Mouse (Mus musculus) bone marrow, adult 2 months (tissue): ENCODE results near the gene Gm266. TPM values are rescaled to one million over a fixed set of nuclear protein-coding genes. Genes with fewer than 3 reads are reported as not detected.

Experiments
- H3K27ac ChIP-seq: fragments of 200-500 bp; 2 replicates; pipeline ENCODE4 v1.5.1; 2012; ENCODE audit warnings: low read depth, mild to moderate bottlenecking, control low read depth, inconsistent platforms, low read length; ENCODE audit not compliant: control insufficient read depth, poor library complexity, insufficient read depth
- H3K4me1 ChIP-seq: fragments of 200-500 bp; 2 replicates; pipeline ENCODE4 v1.6.1; 2011; ENCODE audit warnings: low read length; ENCODE audit not compliant: control insufficient read depth, insufficient read depth
- H3K4me3 ChIP-seq: fragments of 200-500 bp; replicated peaks from 2 replicates; pipeline ENCODE3; 2011; ENCODE audit warnings: mild to moderate bottlenecking, low read depth, low read length, control low read depth; ENCODE audit not compliant: control insufficient read depth
- CTCF ChIP-seq: fragments of 200-500 bp; IDR thresholded peaks from 2 replicates; pipeline ENCODE4 v1.5.1; 2011; ENCODE audit warnings: low read length, control low read depth; ENCODE audit not compliant: control insufficient read depth, insufficient read depth
- POLR2A ChIP-seq: fragments of 200-500 bp; IDR thresholded peaks from 2 replicates; pipeline ENCODE4 v1.6.1; 2011; ENCODE audit warnings: low read depth, mild to moderate bottlenecking, control low read depth, low read length, borderline replicate concordance; ENCODE audit not compliant: control insufficient read depth
- WGBS: fragments of 180-500 bp; shearing (Covaris S2); methylation state at CpG from one replicate; pipeline ENCODE4 v1.1.7; 2018; 5-methylcytosine and 5-hydroxymethylcytosine counted together
- polyA plus RNA-seq: library from polyadenylated mRNA; stranded (reverse); fragments of >200 nt; gene quantifications from 2 replicates; pipeline ENCODE4 v1.2.4, GENCODE M21; 2011; ENCODE audit warnings: low replicate concordance; ENCODE audit not compliant: missing spikeins, insufficient read depth, insufficient read length

Gene Gm266
- polyA plus RNA-seq, 1 experiment, result not detected

GRCm38 (mm10) chr12:111442309-111443010, 43.2 kb downstream of the Gm266 start, which contains the start of gene Tnfaip2:
TSS of gene Tnfaip2 (plus strand) at chr12:111442469.
- peak within 1 kb of the TSS; percentile 94 for H3K27ac ChIP-seq
- WGBS, result under 1% methylated on average over 48 of the region's 48 CpGs
- peaks cover 4% of the 10 kb centered on the region; the same call in 1 of the 2 replicates for H3K4me1 ChIP-seq

DNA sequence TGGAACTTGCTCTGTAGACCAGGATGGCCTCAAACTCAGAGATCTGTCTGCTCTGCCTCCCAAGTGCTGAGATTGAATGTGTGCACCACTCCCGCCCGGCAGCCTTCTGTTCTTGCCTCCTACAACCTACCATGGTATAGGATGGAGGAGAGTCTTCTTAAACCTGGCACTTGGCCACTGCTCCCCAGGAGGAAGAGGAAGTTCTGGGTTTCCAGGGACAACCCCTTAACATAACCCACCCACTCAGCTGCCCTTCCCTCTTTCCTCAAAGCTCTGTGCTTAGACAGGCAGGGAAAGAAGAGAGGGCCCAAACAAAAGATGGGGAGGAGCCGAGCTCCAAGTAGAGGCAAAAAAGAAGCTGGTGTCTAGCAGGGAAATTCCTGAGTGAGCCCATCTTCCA, 44.1 kb downstream of the Gm266 start:
- H3K4me1 ChIP-seq, result peaks cover 7% of the 10 kb centered on the region; the same call in 1 of the 2 replicates
- TF ChIP-seq CTCF (no peak), POLR2A (no peak)
- H3K4me3 ChIP-seq, result no peak overlapping the region
- peak overlapping the region; percentile 94 for H3K27ac ChIP-seq
- 54% methylated on average over 3 of the region's 3 CpGs for WGBS

More at GRCm38 (mm10) chr12:111442309-111443010, 43.2 kb downstream of the Gm266 start, which contains the start of gene Tnfaip2:
- TF ChIP-seq CTCF, result no peak
- peak; percentile 98 for TF ChIP-seq POLR2A
- H3K4me3 ChIP-seq, result peak within 1 kb of the TSS; percentile 88

DNA sequence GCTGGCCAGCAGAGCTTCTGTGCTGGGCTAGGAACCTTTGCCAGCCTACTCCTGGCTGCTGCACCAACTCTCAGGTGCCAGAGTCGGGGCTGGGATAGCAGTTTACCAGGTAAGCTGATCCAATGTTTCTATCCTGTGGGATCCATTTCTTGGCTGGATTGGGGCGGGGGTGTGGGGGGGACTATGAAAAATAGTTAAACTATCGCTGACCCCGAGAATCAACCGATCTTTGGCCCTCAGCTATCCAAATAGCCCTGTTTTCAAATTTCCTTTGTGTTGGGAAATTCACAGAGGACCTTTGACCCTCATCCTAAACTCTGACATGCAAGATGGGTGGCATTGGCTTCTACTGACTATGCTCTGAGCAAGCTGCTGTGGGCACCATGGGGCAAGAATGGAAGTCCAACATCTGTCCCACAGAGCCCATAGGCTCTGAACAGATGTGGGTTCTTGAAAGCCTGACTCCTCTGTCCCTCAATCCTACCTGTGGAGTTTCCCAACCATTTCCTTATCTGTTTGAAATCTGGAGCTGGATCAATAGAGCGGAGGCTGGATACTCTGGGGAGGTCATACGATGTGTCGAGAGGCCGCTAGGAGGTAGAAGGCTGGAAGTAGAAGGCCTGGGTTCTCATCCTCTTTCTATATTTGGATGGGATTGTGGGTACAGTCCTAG, 44.8 kb downstream of the Gm266 start:
- 89% methylated on average over 9 of the region's 9 CpGs for WGBS
- H3K27ac ChIP-seq, result no peak overlapping the region
- TF ChIP-seq CTCF, result no peak
- TF ChIP-seq POLR2A, result no peak
- H3K4me1 ChIP-seq, result peaks cover 8% of the 10 kb centered on the region; the same call in 1 of the 2 replicates
- H3K4me3 ChIP-seq, result no peak overlapping the region

- H3K4me1 ChIP-seq, result peaks cover 15% of the 10 kb centered on the region; the same call in 1 of the 2 replicates
- H3K4me3 ChIP-seq, result no peak overlapping the region
- TF ChIP-seq POLR2A (no peak), CTCF (no peak)
- H3K27ac ChIP-seq, result no peak overlapping the region
- 80% methylated on average over 6 of the region's 6 CpGs for WGBS
Measured at GRCm38 (mm10) chr12:111438850-111439249, 46.8 kb downstream of the Gm266 start.

GRCm38 (mm10) chr12:111437222-111437900, 48.3 kb downstream of the Gm266 start:
- H3K4me3 ChIP-seq, result peak overlapping the region; percentile 42
- no peak for TF ChIP-seq POLR2A
- no peak for TF ChIP-seq CTCF

GRCm38 (mm10) chr12:111436640-111437039, 49.0 kb downstream of the Gm266 start:
- Histone ChIP-seq H3K27ac (peak overlapping the region; percentile 92), H3K4me3 (no peak overlapping the region), H3K4me1 (peaks cover 19% of the 10 kb centered on the region)
- 36% methylated on average over 8 of the region's 8 CpGs for WGBS
- no peak for TF ChIP-seq CTCF
- TF ChIP-seq POLR2A, result 0 out of 2 replicates have a peak, but pooled peaks have one; percentile 18

More at GRCm38 (mm10) chr12:111437222-111437900, 48.3 kb downstream of the Gm266 start:
- H3K27ac ChIP-seq, result peak overlapping the region; percentile 92
- H3K4me1 ChIP-seq, result peaks cover 19% of the 10 kb centered on the region; the same call in 1 of the 2 replicates
- WGBS, result 9% methylated on average over 5 of the region's 5 CpGs

- Histone ChIP-seq H3K4me1 (peaks cover 19% of the 10 kb centered on the region), H3K4me3 (no peak overlapping the region), H3K27ac (peak overlapping the region; percentile 92)
- WGBS, result 62% methylated on average over 3 of the region's 3 CpGs
- TF ChIP-seq POLR2A, result no peak
Measured at GRCm38 (mm10) chr12:111436170-111436569, 49.5 kb downstream of the Gm266 start.
